Mouse (Mus musculus): ENCODE data around the gene Naip1.
"Not testable (repeated sequence)": the region's sequence is repeated elsewhere in the genome, so short reads cannot be mapped to it uniquely, and the experiment has no call there.

Naip1 gene

GRCm38 (mm10) chr13:100391021-100391420 is 61.6 kb downstream of the Naip1 start:
- not testable (repeated sequence) for DNase-seq (ENCODE audit: low spot score)

DNA sequence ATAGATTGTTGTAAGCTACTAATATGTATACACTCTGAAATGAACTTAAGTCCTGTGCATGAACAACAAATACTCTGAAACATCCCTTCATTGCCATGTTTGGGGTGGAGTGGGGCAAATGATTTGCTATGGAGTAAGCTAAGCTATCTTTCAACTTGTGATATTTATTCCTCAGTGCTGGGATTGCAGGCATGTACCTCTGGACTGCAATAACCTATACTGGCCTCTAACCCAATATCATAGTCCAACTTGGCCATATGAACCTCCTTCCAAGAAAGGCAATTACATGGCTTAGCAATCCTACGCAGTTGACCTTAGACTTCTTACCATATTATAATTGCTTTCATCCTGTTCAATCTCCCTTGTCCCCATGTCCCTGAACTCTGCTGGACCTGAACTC is 82.1 kb downstream of the Naip1 start:
- DNase-seq (ENCODE audit: low spot score) = no peak
